Mouse (Mus musculus) common myeloid progenitor, adult 5-6 weeks (primary cell): ENCODE results near the gene Gba. TPM values are rescaled to one million over a fixed set of nuclear protein-coding genes. Genes with fewer than 3 reads are reported as not detected.
A peak's percentile ranks its signal among the peaks of the same experiment; 100 is the strongest.

Experiments used
- ATAC-seq: replicated peaks from 2 replicates; pipeline ENCODE4 v1.8.0; 2016; ENCODE audit warnings: low read depth, mild to moderate bottlenecking, moderate TSS enrichment, inconsistent platforms; ENCODE audit not compliant: poor library complexity, severe bottlenecking
- total RNA-seq: library from RNA; stranded (forward); fragments of 200-1000, 187-1606 nt; gene quantifications from 2 replicates; pipeline ENCODE4 v1.2.3, GENCODE M21; 2017

Gba gene
- total RNA-seq, 1 experiment from 2014 or later: 41.5 TPM

- ATAC-seq: no peak
These were observed 20.8 kb upstream of the Gba start for GRCm38 (mm10) chr3:89181749-89182500.

GRCm38 (mm10) chr3:89182531-89183057 is 20.1 kb upstream of the Gba start:
- ATAC-seq: peak; percentile 46

- ATAC-seq: peak; percentile 90
These were observed 19.4 kb upstream of the Gba start, which contains the start of gene Fam189b for GRCm38 (mm10) chr3:89183058-89183958. Gene Fam189b (plus strand): TSS chr3:89183143.

GRCm38 (mm10) chr3:89183959-89184315 is 18.8 kb upstream of the Gba start:
- no peak for ATAC-seq

- ATAC-seq: no peak
These were observed 15.5 kb upstream of the Gba start for GRCm38 (mm10) chr3:89187197-89187596.

GRCm38 (mm10) chr3:89187690-89188477 is 14.8 kb upstream of the Gba start:
- no peak for ATAC-seq

- ATAC-seq: no peak
These were observed 14.3 kb upstream of the Gba start for GRCm38 (mm10) chr3:89188478-89188875.

- peak; percentile 53 for ATAC-seq
These were observed 12.3 kb upstream of the Gba start for GRCm38 (mm10) chr3:89190436-89190835.

GRCm38 (mm10) chr3:89193351-89193750 is 9.4 kb upstream of the Gba start:
- ATAC-seq: no peak

GRCm38 (mm10) chr3:89193853-89194252 is 8.9 kb upstream of the Gba start:
- ATAC-seq: peak; percentile 33; the same call in 1 of the 2 replicates

- peak; percentile 98 for ATAC-seq
These were observed 6.5 kb upstream of the Gba start for GRCm38 (mm10) chr3:89195979-89196877.

- ATAC-seq: no peak
These were observed 2.9 kb upstream of the Gba start for GRCm38 (mm10) chr3:89199839-89200238.

- no peak for ATAC-seq
These were observed 400 bp downstream of the Gba start for GRCm38 (mm10) chr3:89203142-89203514.

- ATAC-seq: no peak
These were observed 3.4 kb downstream of the Gba start for GRCm38 (mm10) chr3:89206079-89206478.

GRCm38 (mm10) chr3:89206695-89207094 is 4.0 kb downstream of the Gba start:
- ATAC-seq: no peak

GRCm38 (mm10) chr3:89208075-89208657 is 5.4 kb downstream of the Gba start:
- ATAC-seq: no peak

GRCm38 (mm10) chr3:89208736-89209135 is 6.0 kb downstream of the Gba start:
- no peak for ATAC-seq

- ATAC-seq: no peak
These were observed 7.0 kb downstream of the Gba start for GRCm38 (mm10) chr3:89209731-89210130.

- no peak for ATAC-seq
These were observed 7.4 kb downstream of the Gba start for GRCm38 (mm10) chr3:89210162-89210561.
